13 mouse cellular contexts compared by ENCODE assay signal in genomic region chr2:19037907-19038570, GRCm38 (mm10). TPM values are rescaled to one million over a fixed set of nuclear protein-coding genes. Genes with fewer than 3 reads are reported as not detected.
DNase-seq lines count a peak whose midpoint lies in the region; ATAC-seq and TF ChIP-seq lines count a peak whose summit lies in the region.
"Had no signal": no experiment of that assay in that cellular context is flagged by ENCODE, and none has a peak within 500 bp of the region (broad histone marks: within the 10 kb centered on the region; RNA-seq: fewer than 3 reads in every experiment).

No protein-coding gene starts in this region.

- H3K27me3 ChIP-seq in kidney, embryonic 15.5 days: no peaks in the 10 kb centered on the region
- H3K27me3 ChIP-seq in heart, embryonic 16.5 days (ENCODE audit: control insufficient read depth, insufficient read depth, low read length): no peaks in the 10 kb centered on the region
- H3K27me3 ChIP-seq in megakaryocyte, embryonic 14.5 days (replicated peaks): no peaks in the 10 kb centered on the region
- no peaks in the 10 kb centered on the region for H3K27me3 ChIP-seq in forebrain, embryonic 11.5 days (ENCODE audit: control insufficient read depth, insufficient read depth, low read length)
- H3K27me3 ChIP-seq: embryonic facial prominence, embryonic 13.5 days had no signal

- H3K4me2 ChIP-seq in kidney, embryonic 15.5 days: no peak overlapping the region
- H3K4me2 ChIP-seq in heart, embryonic 16.5 days (ENCODE audit: low read depth, low read length): no peak overlapping the region
- H3K4me2 ChIP-seq in forebrain, embryonic 11.5 days (ENCODE audit: low read depth, low read length, severe bottlenecking): no peak overlapping the region
- H3K4me2 ChIP-seq: embryonic facial prominence, embryonic 13.5 days had no signal

- H3K4me1 ChIP-seq in kidney, embryonic 15.5 days: peaks cover 10% of the 10 kb centered on the region
- no peaks in the 10 kb centered on the region for H3K4me1 ChIP-seq in bone marrow, adult 2 months (ENCODE audit: control insufficient read depth, insufficient read depth, low read length)
- peaks cover 4% of the 10 kb centered on the region for H3K4me1 ChIP-seq in heart, embryonic 16.5 days (ENCODE audit: control insufficient read depth, insufficient read depth, low read length)
- peaks cover 6% of the 10 kb centered on the region for H3K4me1 ChIP-seq in megakaryocyte, embryonic 14.5 days
- H3K4me1 ChIP-seq in forebrain, embryonic 11.5 days (replicated peaks; ENCODE audit: control insufficient read depth, insufficient read depth, low read length): no peaks in the 10 kb centered on the region
- H3K4me1 ChIP-seq: embryonic facial prominence, embryonic 13.5 days had no signal

- H3K9me3 ChIP-seq in kidney, embryonic 15.5 days (replicated peaks): 0 out of 2 replicates have a peak, but pooled peaks cover 3% of the 10 kb centered on the region
- no peaks in the 10 kb centered on the region for H3K9me3 ChIP-seq in heart, embryonic 16.5 days (replicated peaks; ENCODE audit: control insufficient read depth, low read length)
- no peaks in the 10 kb centered on the region for H3K9me3 ChIP-seq in megakaryocyte, embryonic 14.5 days
- H3K9me3 ChIP-seq in forebrain, embryonic 11.5 days (ENCODE audit: control insufficient read depth, low read length): no peaks in the 10 kb centered on the region
- H3K9me3 ChIP-seq: embryonic facial prominence, embryonic 13.5 days had no signal

- H3K27ac ChIP-seq in kidney, embryonic 15.5 days: peak overlapping the region; percentile 78
- H3K27ac ChIP-seq in bone marrow, adult 2 months (ENCODE audit: control insufficient read depth, insufficient read depth, low read depth, low read length, poor library complexity): 0 out of 2 replicates have a peak overlapping the region, but pooled peaks have one; percentile 32
- H3K27ac ChIP-seq in heart, embryonic 16.5 days (ENCODE audit: low read length): peak overlapping the region; percentile 51
- no peak overlapping the region for H3K27ac ChIP-seq in forebrain, embryonic 11.5 days (ENCODE audit: low read depth, low read length)
- H3K27ac ChIP-seq: embryonic facial prominence, embryonic 13.5 days had no signal

- 62% methylated on average over 4 of the region's 4 CpGs for WGBS in kidney, embryonic 15.5 days
- 55% methylated on average over 4 of the region's 4 CpGs for WGBS in bone marrow, adult 2 months
- 53% methylated on average over 4 of the region's 4 CpGs for WGBS in heart, embryonic 16.5 days
- WGBS in forebrain, embryonic 11.5 days: 84% methylated on average over 4 of the region's 4 CpGs

- DNase-seq in kidney, postnatal 36 days: no peak
- DNase-seq in right cerebral cortex, postnatal 10 days (ENCODE audit: low spot score in 2 of 2): no peak
- no peak for DNase-seq in layer of hippocampus, adult 11-12 months (ENCODE audit: low spot score)
- no peak for DNase-seq in forebrain, embryonic 11.5 days (ENCODE audit: low spot score)
- DNase-seq: thymus, adult 18-20 months had no signal

- peak; percentile 36; the same call in 1 of the 2 replicates for ATAC-seq in kidney, embryonic 15.5 days (replicated peaks; ENCODE audit: low FRiP score)
- ATAC-seq in heart, embryonic 16.5 days (replicated peaks; ENCODE audit: extremely low read depth, insufficient read depth, low FRiP score): no peak; the same call in 1 of the 2 replicates
- no peak for ATAC-seq in forebrain, embryonic 11.5 days (replicated peaks; ENCODE audit: low FRiP score)
- ATAC-seq: activated CD4-positive, CD25-positive, alpha-beta regulatory T cell, adult 4 months; hindbrain, embryonic 16.5 days; midbrain, embryonic 16.5 days had no signal

- TF ChIP-seq CTCF in bone marrow, adult 2 months (IDR thresholded peaks at IDR 0.05; ENCODE audit: control insufficient read depth, insufficient read depth, low read length): no peak

- no peak overlapping the region for H3K4me3 ChIP-seq in kidney, embryonic 15.5 days (replicated peaks)
- H3K4me3 ChIP-seq in bone marrow, adult 2 months (replicated peaks; ENCODE audit: control insufficient read depth, low read depth, low read length): no peak overlapping the region
- H3K4me3 ChIP-seq in heart, embryonic 16.5 days (ENCODE audit: low read length): no peak overlapping the region
- H3K4me3 ChIP-seq in megakaryocyte, embryonic 14.5 days (replicated peaks): peak overlapping the region; percentile 64
- H3K4me3 ChIP-seq in forebrain, embryonic 11.5 days (ENCODE audit: low read depth, low read length): no peak overlapping the region
- H3K4me3 ChIP-seq: embryonic facial prominence, embryonic 13.5 days had no signal

- no peak for TF ChIP-seq POLR2A in bone marrow, adult 2 months (IDR thresholded peaks at IDR 0.05; ENCODE audit: borderline replicate concordance, control insufficient read depth, low read depth, low read length)

- no peak overlapping the region for H3K9ac ChIP-seq in kidney, embryonic 15.5 days
- H3K9ac ChIP-seq in heart, embryonic 16.5 days (ENCODE audit: low read length): no peak overlapping the region
- H3K9ac ChIP-seq in forebrain, embryonic 11.5 days (ENCODE audit: low read length): no peak overlapping the region
- H3K9ac ChIP-seq: embryonic facial prominence, embryonic 13.5 days had no signal

- no peaks in the 10 kb centered on the region for H3K36me3 ChIP-seq in kidney, embryonic 15.5 days
- H3K36me3 ChIP-seq in heart, embryonic 16.5 days (ENCODE audit: control insufficient read depth, insufficient read depth): no peaks in the 10 kb centered on the region
- H3K36me3 ChIP-seq in megakaryocyte, embryonic 14.5 days (replicated peaks; ENCODE audit: low read length): no peaks in the 10 kb centered on the region
- no peaks in the 10 kb centered on the region for H3K36me3 ChIP-seq in forebrain, embryonic 11.5 days (ENCODE audit: control insufficient read depth, insufficient read depth, low read length)
- H3K36me3 ChIP-seq: embryonic facial prominence, embryonic 13.5 days had no signal

RNA-seq across cellular contexts. Expression of gene 4930426L09Rik, which starts 39.9 kb away (rescaled TPM):
- 0.27 and 0.33 TPM in 2 replicates for polyA plus RNA-seq in kidney, embryonic 15.5 days (2015; fragmentation: Nextera tagmentation; extraction: Ambion mirVana)
- 2.4 TPM in 1 of 2 replicates, not detected in the other for polyA plus RNA-seq in bone marrow, adult 2 months (2011; ENCODE audit: insufficient read depth, insufficient read length, low replicate concordance, missing spikeins)
- polyA plus RNA-seq in heart, embryonic 16.5 days (2015; fragmentation: Nextera tagmentation; extraction: Ambion mirVana): 0.09 and 0.30 TPM in 2 replicates
- 0.43 TPM in 1 of 2 replicates, not detected in the other for polyA plus RNA-seq in megakaryocyte, embryonic 14.5 days (2012; ENCODE audit: insufficient read depth, low replicate concordance)
- 0.25 and 0.43 TPM in 2 replicates for polyA plus RNA-seq in forebrain, embryonic 11.5 days (2014; fragmentation: Nextera tagmentation; extraction: Ambion mirVana)

RNA-seq across cellular contexts. Expression of gene Pip4k2a, which starts 40.1 kb away (rescaled TPM):
- polyA plus RNA-seq in kidney, embryonic 15.5 days (2015; fragmentation: Nextera tagmentation; extraction: Ambion mirVana): 13.2 TPM in 2 replicates
- 37.2 and 46.7 TPM in 2 replicates for polyA plus RNA-seq in bone marrow, adult 2 months (2011; ENCODE audit: insufficient read depth, insufficient read length, low replicate concordance, missing spikeins)
- 7.7 and 10.0 TPM in 2 replicates for polyA plus RNA-seq in heart, embryonic 16.5 days (2015; fragmentation: Nextera tagmentation; extraction: Ambion mirVana)
- polyA plus RNA-seq in megakaryocyte, embryonic 14.5 days (2012; ENCODE audit: insufficient read depth, low replicate concordance): 1.6 and 39.5 TPM in 2 replicates
- 9.2 and 9.3 TPM in 2 replicates for polyA plus RNA-seq in forebrain, embryonic 11.5 days (2014; fragmentation: Nextera tagmentation; extraction: Ambion mirVana)
